Mouse (Mus musculus): ENCODE measurements around the gene Megf9. TPM values are rescaled to one million over a fixed set of nuclear protein-coding genes. Genes with fewer than 3 reads are reported as not detected.

The Megf9 gene
- polyA plus RNA-seq, 1 experiment from 2014 or later = 28.2 TPM

- peaks cover 38% of the 10 kb centered on the region for H3K4me1 ChIP-seq
- peak overlapping the region; percentile 59 for H3K4me3 ChIP-seq
- peak overlapping the region; percentile 85 for H3K9ac ChIP-seq
- no peaks in the 10 kb centered on the region for H3K9me3 ChIP-seq (replicated peaks)
- H3K27me3 ChIP-seq = no peaks in the 10 kb centered on the region
- peak overlapping the region; percentile 69 for H3K4me2 ChIP-seq
- H3K27ac ChIP-seq = no peak overlapping the region; the same call in none of the 2 replicates
- H3K36me3 ChIP-seq (ENCODE audit: poor library complexity, severe bottlenecking) = no peaks in the 10 kb centered on the region
- WGBS = 17% methylated on average over 9 of the region's 9 CpGs
- no peak for ATAC-seq
Observed at GRCm38 (mm10) chr4:70409456-70409855, 125.3 kb downstream of the Megf9 start.

- Histone ChIP-seq H3K4me1 (peaks cover 7% of the 10 kb centered on the region), H3K9me3 (replicated peaks) (no peaks in the 10 kb centered on the region), H3K9ac (no peak overlapping the region), H3K27ac (peak overlapping the region; percentile 61), H3K27me3 (no peaks in the 10 kb centered on the region), H3K4me3 (no peak overlapping the region), H3K4me2 (no peak overlapping the region), H3K36me3 (ENCODE audit: poor library complexity, severe bottlenecking) (peaks cover 50% of the 10 kb centered on the region)
- peak; percentile 89 for ATAC-seq
- 64% methylated on average over 9 of the region's 9 CpGs for WGBS
Observed at GRCm38 (mm10) chr4:70402109-70402819, 132.5 kb downstream of the Megf9 start.

GRCm38 (mm10) chr4:70399476-70399875 lies 135.3 kb downstream of the Megf9 start:
- H3K36me3 ChIP-seq (ENCODE audit: poor library complexity, severe bottlenecking) = peaks cover 56% of the 10 kb centered on the region
- WGBS = 82% methylated on average over 5 of the region's 5 CpGs
- no peak overlapping the region for H3K4me3 ChIP-seq
- H3K27ac ChIP-seq = no peak overlapping the region
- H3K4me1 ChIP-seq = no peaks in the 10 kb centered on the region
- H3K4me2 ChIP-seq = no peak overlapping the region
- ATAC-seq = no peak
- H3K9me3 ChIP-seq (replicated peaks) = no peaks in the 10 kb centered on the region
- no peak overlapping the region for H3K9ac ChIP-seq
- no peaks in the 10 kb centered on the region for H3K27me3 ChIP-seq

GRCm38 (mm10) chr4:70399074-70399473 lies 135.7 kb downstream of the Megf9 start:
- WGBS = 92% methylated on average over 2 of the region's 2 CpGs
- H3K36me3 ChIP-seq (ENCODE audit: poor library complexity, severe bottlenecking) = peaks cover 56% of the 10 kb centered on the region
- H3K9ac ChIP-seq = no peak overlapping the region
- H3K4me2 ChIP-seq = no peak overlapping the region
- no peaks in the 10 kb centered on the region for H3K9me3 ChIP-seq (replicated peaks)
- no peak overlapping the region for H3K4me3 ChIP-seq
- ATAC-seq = no peak
- no peaks in the 10 kb centered on the region for H3K4me1 ChIP-seq
- no peak overlapping the region for H3K27ac ChIP-seq
- no peaks in the 10 kb centered on the region for H3K27me3 ChIP-seq

- Histone ChIP-seq H3K27me3 (no peaks in the 10 kb centered on the region), H3K9me3 (replicated peaks) (no peaks in the 10 kb centered on the region), H3K36me3 (ENCODE audit: poor library complexity, severe bottlenecking) (peaks cover 57% of the 10 kb centered on the region), H3K4me1 (no peaks in the 10 kb centered on the region), H3K4me2 (no peak overlapping the region), H3K4me3 (no peak overlapping the region), H3K9ac (no peak overlapping the region), H3K27ac (no peak overlapping the region)
- no peak for ATAC-seq
- WGBS = 72% methylated on average over 4 of the region's 4 CpGs
Observed at GRCm38 (mm10) chr4:70398088-70398487, 136.7 kb downstream of the Megf9 start.

- H3K27me3 ChIP-seq = no peaks in the 10 kb centered on the region
- WGBS = 91% methylated on average over 5 of the region's 5 CpGs
- ATAC-seq = no peak
Observed at GRCm38 (mm10) chr4:70396701-70397100, 138.1 kb downstream of the Megf9 start.

GRCm38 (mm10) chr4:70394736-70395135 lies 140.1 kb downstream of the Megf9 start:
- Histone ChIP-seq H3K9ac (no peak overlapping the region), H3K4me2 (no peak overlapping the region), H3K4me3 (no peak overlapping the region), H3K36me3 (ENCODE audit: poor library complexity, severe bottlenecking) (peaks cover 36% of the 10 kb centered on the region), H3K4me1 (peaks cover 5% of the 10 kb centered on the region; the same call in 1 of the 2 replicates), H3K27ac (no peak overlapping the region), H3K9me3 (replicated peaks) (no peaks in the 10 kb centered on the region), H3K27me3 (no peaks in the 10 kb centered on the region)
- no peak for ATAC-seq
- 88% methylated on average over 2 of the region's 2 CpGs for WGBS

More at GRCm38 (mm10) chr4:70396701-70397100, 138.1 kb downstream of the Megf9 start:
- Histone ChIP-seq H3K4me2 (no peak overlapping the region), H3K27ac (no peak overlapping the region), H3K9ac (no peak overlapping the region), H3K4me3 (no peak overlapping the region), H3K9me3 (replicated peaks) (no peaks in the 10 kb centered on the region), H3K4me1 (peaks cover 2% of the 10 kb centered on the region; the same call in 1 of the 2 replicates), H3K36me3 (ENCODE audit: poor library complexity, severe bottlenecking) (peaks cover 52% of the 10 kb centered on the region)

- H3K9me3 ChIP-seq (replicated peaks) = no peaks in the 10 kb centered on the region
- H3K36me3 ChIP-seq (ENCODE audit: poor library complexity, severe bottlenecking) = peaks cover 22% of the 10 kb centered on the region; the same call in 1 of the 2 replicates
- H3K4me1 ChIP-seq = peaks cover 5% of the 10 kb centered on the region; the same call in 1 of the 2 replicates
- 91% methylated on average over 11 of the region's 11 CpGs for WGBS
- H3K27me3 ChIP-seq = no peaks in the 10 kb centered on the region
- H3K4me3 ChIP-seq = no peak overlapping the region
- ATAC-seq = no peak
- no peak overlapping the region for H3K27ac ChIP-seq
- H3K4me2 ChIP-seq = no peak overlapping the region
- H3K9ac ChIP-seq = no peak overlapping the region
Observed at GRCm38 (mm10) chr4:70391760-70392372, 142.9 kb downstream of the Megf9 start.

GRCm38 (mm10) chr4:70391073-70391472 lies 143.7 kb downstream of the Megf9 start:
- H3K4me1 ChIP-seq = peaks cover 5% of the 10 kb centered on the region; the same call in 1 of the 2 replicates
- peaks cover 16% of the 10 kb centered on the region; the same call in 1 of the 2 replicates for H3K36me3 ChIP-seq (ENCODE audit: poor library complexity, severe bottlenecking)
- H3K4me3 ChIP-seq = no peak overlapping the region
- H3K27ac ChIP-seq = no peak overlapping the region
- no peaks in the 10 kb centered on the region for H3K9me3 ChIP-seq (replicated peaks)
- H3K4me2 ChIP-seq = no peak overlapping the region
- ATAC-seq = no peak
- H3K9ac ChIP-seq = no peak overlapping the region
- WGBS = 94% methylated on average over 9 of the region's 9 CpGs
- H3K27me3 ChIP-seq = no peaks in the 10 kb centered on the region

- no peak overlapping the region for H3K27ac ChIP-seq
- peaks cover 3% of the 10 kb centered on the region; the same call in 1 of the 2 replicates for H3K36me3 ChIP-seq (ENCODE audit: poor library complexity, severe bottlenecking)
- no peaks in the 10 kb centered on the region for H3K27me3 ChIP-seq
- no peaks in the 10 kb centered on the region for H3K9me3 ChIP-seq (replicated peaks)
- no peak overlapping the region for H3K4me2 ChIP-seq
- no peaks in the 10 kb centered on the region for H3K4me1 ChIP-seq
- no peak for ATAC-seq
- H3K4me3 ChIP-seq = no peak overlapping the region
- H3K9ac ChIP-seq = no peak overlapping the region
- 90% methylated on average over 5 of the region's 5 CpGs for WGBS
Observed at GRCm38 (mm10) chr4:70386206-70386605, 148.6 kb downstream of the Megf9 start.

- Histone ChIP-seq H3K4me1 (no peaks in the 10 kb centered on the region; the same call in 1 of the 2 replicates), H3K4me3 (no peak overlapping the region), H3K9me3 (replicated peaks) (no peaks in the 10 kb centered on the region), H3K4me2 (no peak overlapping the region), H3K27ac (no peak overlapping the region), H3K36me3 (ENCODE audit: poor library complexity, severe bottlenecking) (peaks cover 36% of the 10 kb centered on the region), H3K9ac (no peak overlapping the region), H3K27me3 (no peaks in the 10 kb centered on the region)
- WGBS = 50% methylated on average over 4 of the region's 4 CpGs
- ATAC-seq = peak; percentile 50
Observed at GRCm38 (mm10) chr4:70377359-70377758, 157.4 kb downstream of the Megf9 start.

Measured in forebrain, embryonic 13.5 days (tissue).